Mouse (Mus musculus) E14TG2a.4 (cell line): ENCODE results near the gene Pcnx3.

Source experiments
- CTCF ChIP-seq: conservative IDR thresholded peaks from 2 replicates; pipeline ENCODE4 v1.5.1; 2014; ENCODE audit warnings: low read length
- NANOG ChIP-seq: IDR thresholded peaks from 2 replicates; pipeline ENCODE4 v1.6.1; 2014; ENCODE audit warnings: borderline replicate concordance, low read length, mixed read lengths

DNA sequence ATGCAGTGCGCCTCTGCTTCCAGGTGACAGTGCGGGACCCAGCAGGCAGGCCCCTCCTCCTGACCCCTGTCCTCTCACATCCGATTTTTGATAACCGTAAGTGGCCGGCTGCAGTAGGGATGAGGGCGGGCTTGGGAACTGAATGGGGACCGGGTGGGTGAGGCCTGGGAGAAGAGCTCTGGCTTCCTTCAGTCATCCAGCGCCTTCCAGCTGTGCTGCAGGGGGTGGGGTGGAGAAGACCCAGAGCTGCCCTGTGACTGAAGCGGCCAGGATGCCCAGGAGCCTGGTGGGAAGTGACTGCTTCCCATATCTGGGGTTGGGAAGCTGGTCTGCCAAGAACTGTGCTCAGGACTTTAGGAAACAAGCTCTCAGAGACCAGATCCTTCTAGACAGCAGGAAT lies 48.4 kb downstream of the Pcnx3 start:
- TF ChIP-seq CTCF (no peak), NANOG (no peak)
